Mouse (Mus musculus): ENCODE measurements around the gene Scin. TPM values are rescaled to one million over a fixed set of nuclear protein-coding genes. Genes with fewer than 3 reads are reported as not detected.

The Scin gene
- total RNA-seq, 1 experiment from 2014 or later, result not detected

DNA sequence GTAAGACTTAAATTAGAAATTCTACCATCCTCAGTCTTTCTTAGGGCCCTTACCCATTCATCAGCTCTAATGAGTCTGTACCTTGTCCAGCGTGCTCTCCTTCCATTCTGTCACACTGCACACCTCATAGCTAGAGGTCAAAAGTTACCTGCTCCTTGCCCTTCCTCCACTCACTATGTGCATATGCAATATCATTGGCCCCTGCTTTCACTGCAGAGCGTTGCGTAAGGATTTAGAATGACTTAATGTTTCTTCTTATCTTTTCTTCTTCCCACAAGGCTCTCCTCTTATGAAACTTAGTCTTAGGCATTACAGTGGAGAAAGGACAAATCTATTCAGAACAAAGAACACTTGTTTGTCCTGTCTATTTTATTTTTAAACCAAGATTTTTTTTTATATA is 20.0 kb downstream of the Scin start:
- ATAC-seq (ENCODE audit: extremely low read depth, insufficient number of reproducible peaks, low FRiP score, poor library complexity, severe bottlenecking), result no peak

DNA sequence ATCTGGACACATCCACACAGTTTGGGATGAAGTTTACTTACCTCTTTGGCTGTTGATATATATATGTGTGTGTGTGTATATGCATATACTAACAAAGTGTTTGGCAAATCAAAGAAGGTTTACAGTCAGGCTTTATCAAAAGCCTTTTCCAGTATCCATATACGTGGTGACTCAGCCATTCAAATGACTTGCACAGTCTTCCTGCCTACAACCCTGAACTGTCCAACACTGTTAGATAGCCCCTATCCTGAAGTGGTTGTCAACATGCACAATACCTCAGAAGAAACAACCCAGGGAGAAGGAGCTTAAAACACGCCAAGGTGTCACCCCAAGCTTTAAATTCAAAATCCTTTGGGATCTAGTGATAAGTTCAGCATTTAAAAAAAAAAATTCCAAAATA is 20.4 kb downstream of the Scin start:
- ATAC-seq (ENCODE audit: extremely low read depth, insufficient number of reproducible peaks, low FRiP score, poor library complexity, severe bottlenecking), result no peak

- ATAC-seq (ENCODE audit: extremely low read depth, insufficient number of reproducible peaks, low FRiP score, poor library complexity, severe bottlenecking), result no peak
These were observed 24.8 kb downstream of the Scin start for GRCm38 (mm10) chr12:40109227-40109626.

DNA sequence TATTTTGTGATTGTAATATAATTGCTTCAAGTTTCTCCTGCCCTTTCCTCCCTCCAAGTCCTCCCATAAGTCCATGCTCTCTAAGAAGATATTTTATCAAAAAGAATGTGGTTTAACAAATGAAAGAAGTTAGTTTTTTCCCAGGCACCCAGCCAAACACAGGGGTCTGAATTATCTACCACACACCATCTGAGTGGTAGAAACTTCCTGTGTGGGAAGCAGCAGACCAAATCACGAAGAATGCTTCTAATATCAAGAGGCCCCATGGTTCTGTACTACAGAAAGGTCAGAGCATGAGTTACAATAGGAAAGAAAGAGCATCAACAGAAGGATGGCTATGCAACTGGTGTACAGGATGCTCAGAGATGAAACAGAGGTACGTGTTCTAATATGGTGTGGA is 25.9 kb downstream of the Scin start:
- no peak for ATAC-seq (ENCODE audit: extremely low read depth, insufficient number of reproducible peaks, low FRiP score, poor library complexity, severe bottlenecking)

DNA sequence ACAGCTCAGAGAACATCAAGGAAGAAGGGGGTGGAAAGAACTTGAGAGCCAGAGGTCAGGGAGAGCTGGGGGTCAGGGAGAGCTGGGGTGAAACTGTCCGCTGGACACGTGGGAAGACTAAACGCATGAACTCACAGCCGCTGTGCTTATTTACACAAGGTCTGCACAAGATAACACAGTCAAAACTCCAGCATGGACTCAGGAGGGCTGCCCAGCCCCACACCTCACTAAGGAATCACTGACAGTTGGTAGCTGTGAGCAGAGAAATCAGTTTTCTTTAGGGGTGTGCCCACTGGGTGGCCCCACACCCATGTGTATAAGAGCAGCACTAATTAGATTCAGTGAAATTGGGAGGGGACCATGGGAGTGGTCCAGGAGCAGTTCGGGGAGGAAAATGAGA is 27.2 kb downstream of the Scin start:
- ATAC-seq (ENCODE audit: extremely low read depth, insufficient number of reproducible peaks, low FRiP score, poor library complexity, severe bottlenecking), result no peak

DNA sequence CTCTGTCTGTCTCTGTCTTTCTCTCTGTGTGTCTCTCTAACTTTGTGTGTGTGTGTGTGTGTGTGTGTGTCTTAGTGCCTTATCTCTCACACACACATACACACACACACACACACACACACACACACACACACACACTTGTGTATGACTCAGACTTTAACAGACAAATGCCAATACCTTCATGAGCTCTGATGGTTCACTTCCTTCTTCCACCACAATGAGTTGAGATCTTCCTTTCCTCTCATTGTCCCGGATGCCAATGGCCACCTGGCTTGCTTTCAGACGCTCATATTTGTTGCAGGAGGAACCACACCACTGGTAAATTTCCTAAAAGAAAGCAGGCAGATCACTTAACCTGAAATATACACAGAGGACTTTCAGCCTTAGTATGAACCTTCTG is 29.3 kb downstream of the Scin start:
- ATAC-seq (ENCODE audit: extremely low read depth, insufficient number of reproducible peaks, low FRiP score, poor library complexity, severe bottlenecking), result no peak

GRCm38 (mm10) chr12:40102359-40102758 is 31.7 kb downstream of the Scin start:
- ATAC-seq (ENCODE audit: extremely low read depth, insufficient number of reproducible peaks, low FRiP score, poor library complexity, severe bottlenecking), result no peak

- ATAC-seq (ENCODE audit: extremely low read depth, insufficient number of reproducible peaks, low FRiP score, poor library complexity, severe bottlenecking), result no peak
These were observed 34.6 kb downstream of the Scin start for GRCm38 (mm10) chr12:40099407-40099806.

DNA sequence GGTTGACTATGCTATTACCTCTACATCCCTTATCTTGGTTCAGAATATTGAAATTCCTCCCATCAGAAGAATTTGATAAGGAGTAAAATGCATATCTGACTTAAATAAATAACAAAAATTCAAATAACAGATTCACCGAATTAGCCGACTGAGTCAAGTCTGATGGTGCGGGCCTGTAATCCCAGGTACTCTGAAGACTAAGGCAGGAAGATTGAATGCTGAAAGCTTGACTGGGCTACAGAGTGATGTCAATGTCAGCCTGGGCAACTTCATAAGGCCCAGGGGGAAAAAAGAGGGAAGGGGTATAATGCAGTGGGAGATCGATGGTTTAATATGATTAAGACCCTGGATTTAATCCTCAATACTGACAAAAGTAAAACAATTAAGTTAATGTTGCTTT is 36.6 kb downstream of the Scin start:
- ATAC-seq (ENCODE audit: extremely low read depth, insufficient number of reproducible peaks, low FRiP score, poor library complexity, severe bottlenecking), result no peak

DNA sequence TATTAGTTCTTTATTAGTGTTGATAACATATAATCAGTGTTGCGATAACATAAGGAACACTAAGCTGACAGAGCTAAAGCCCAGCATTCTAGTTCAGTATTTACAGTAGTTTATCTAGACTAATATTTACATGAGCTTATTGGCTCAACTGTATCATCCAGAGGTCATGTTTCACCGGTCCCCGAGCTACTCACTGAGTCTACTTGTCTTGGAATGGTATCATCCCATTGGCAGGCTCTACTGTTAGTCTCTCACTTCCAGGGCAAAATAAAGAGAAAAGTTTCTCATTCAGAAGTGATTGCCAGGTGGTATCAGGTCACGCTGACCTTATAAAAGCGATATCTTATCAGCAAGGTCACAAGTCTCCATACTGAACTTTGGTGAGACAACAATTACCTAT is 37.0 kb downstream of the Scin start:
- no peak for ATAC-seq (ENCODE audit: extremely low read depth, insufficient number of reproducible peaks, low FRiP score, poor library complexity, severe bottlenecking)

DNA sequence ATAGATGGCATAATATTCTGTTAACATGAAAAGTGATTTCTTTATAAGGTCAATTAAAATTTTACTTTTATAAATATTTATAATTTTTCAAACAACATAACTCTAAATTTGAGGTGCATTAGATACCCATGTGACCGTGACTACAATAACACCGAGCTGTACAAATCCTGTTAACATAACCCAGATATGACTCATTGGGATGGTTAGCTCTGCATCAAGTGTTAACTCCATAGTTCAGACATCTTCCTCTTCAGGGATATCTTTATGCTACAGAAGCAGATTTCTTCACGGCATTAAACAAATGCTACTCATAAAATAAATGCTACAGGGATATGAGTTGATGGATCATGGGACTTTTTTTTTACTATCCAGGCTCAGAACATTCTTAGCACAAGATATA is 37.6 kb downstream of the Scin start:
- no peak for ATAC-seq (ENCODE audit: extremely low read depth, insufficient number of reproducible peaks, low FRiP score, poor library complexity, severe bottlenecking)

GRCm38 (mm10) chr12:40090017-40090416 is 44.0 kb downstream of the Scin start:
- no peak for ATAC-seq (ENCODE audit: extremely low read depth, insufficient number of reproducible peaks, low FRiP score, poor library complexity, severe bottlenecking)

DNA sequence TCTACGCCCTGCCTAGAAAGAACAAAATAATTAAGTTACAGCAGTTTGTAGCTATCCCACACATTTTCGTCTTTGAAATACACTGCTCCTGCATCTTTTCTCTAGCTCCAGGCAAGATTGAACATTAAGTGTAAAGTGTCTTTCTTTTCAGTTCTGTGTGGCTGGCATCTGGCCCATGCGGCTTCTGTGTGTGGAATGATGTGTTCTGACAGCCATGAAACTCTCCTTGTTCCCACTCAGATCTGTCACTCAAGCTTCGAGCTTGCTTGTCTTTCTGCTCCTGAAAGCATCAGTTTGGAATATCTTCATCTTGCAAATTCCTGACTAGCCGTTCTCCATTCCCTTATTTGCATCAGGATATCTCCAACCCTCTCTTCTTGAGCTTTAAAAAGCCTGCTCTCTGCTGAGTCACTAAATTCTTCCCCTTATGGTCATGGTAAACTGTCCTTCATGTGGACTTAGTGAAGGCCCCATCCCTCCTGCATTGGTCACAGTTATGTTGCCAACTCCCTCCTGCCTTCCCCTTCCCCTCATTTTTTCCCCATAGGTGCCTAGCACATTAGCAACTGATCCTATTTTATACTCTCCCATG is 48.2 kb downstream of the Scin start:
- no peak for ATAC-seq (ENCODE audit: extremely low read depth, insufficient number of reproducible peaks, low FRiP score, poor library complexity, severe bottlenecking)

- peak; percentile 78; the same call in 1 of the 2 replicates for ATAC-seq (ENCODE audit: extremely low read depth, insufficient number of reproducible peaks, low FRiP score, poor library complexity, severe bottlenecking)
These were observed 51.4 kb downstream of the Scin start for GRCm38 (mm10) chr12:40082453-40083238.

DNA sequence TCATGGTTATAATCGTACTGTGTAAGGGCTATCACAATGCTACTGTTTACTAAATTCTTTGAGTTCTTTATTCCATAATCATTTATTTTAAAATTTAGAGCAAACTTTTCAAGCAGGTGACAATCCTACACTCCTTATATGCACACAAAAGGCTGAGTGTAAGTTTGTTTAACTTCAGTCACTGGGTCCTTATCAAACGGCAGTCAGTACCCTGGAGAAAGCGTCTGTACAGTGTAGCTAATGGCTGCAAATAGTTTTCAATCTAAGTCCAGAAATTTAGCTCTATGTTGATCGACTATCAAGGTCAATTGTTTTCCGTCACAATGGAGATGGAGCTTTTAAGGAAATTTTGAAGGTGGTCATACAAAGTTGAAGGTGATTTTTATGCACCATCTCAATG is 52.0 kb downstream of the Scin start:
- ATAC-seq (ENCODE audit: extremely low read depth, insufficient number of reproducible peaks, low FRiP score, poor library complexity, severe bottlenecking), result no peak

DNA sequence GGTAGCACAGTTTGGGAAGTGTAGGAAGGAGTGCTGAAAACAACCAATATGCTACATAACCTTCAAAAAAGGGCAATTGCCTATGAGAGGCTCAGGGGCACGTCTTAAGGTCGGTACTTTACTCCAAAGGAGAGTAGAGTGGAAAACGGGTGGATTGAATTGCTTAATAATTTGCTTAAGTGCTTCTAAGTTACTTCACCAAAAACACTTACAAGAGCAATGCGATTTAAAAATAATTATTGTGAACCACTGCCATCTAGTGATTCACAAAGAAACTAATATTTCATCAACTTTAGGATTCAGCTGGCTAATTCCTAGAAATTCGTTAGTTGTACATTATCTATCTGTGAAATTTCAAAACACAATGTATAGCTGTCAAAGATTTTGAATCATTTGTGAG is 60.4 kb downstream of the Scin start:
- ATAC-seq (ENCODE audit: extremely low read depth, insufficient number of reproducible peaks, low FRiP score, poor library complexity, severe bottlenecking), result no peak

GRCm38 (mm10) chr12:40047024-40047423 is 87.0 kb downstream of the Scin start:
- ATAC-seq (ENCODE audit: extremely low read depth, insufficient number of reproducible peaks, low FRiP score, poor library complexity, severe bottlenecking), result no peak

GRCm38 (mm10) chr12:40043816-40044585 is 90.0 kb downstream of the Scin start:
- ATAC-seq (ENCODE audit: extremely low read depth, insufficient number of reproducible peaks, low FRiP score, poor library complexity, severe bottlenecking), result no peak

- ATAC-seq (ENCODE audit: extremely low read depth, insufficient number of reproducible peaks, low FRiP score, poor library complexity, severe bottlenecking), result peak; percentile 66
These were observed 94.0 kb downstream of the Scin start for GRCm38 (mm10) chr12:40040067-40040466.

GRCm38 (mm10) chr12:40037876-40038463 is 96.1 kb downstream of the Scin start, which contains the start of gene Arl4a:
TSS of gene Arl4a (minus strand) at chr12:40038025.
- peak; percentile 43 for ATAC-seq (ENCODE audit: extremely low read depth, insufficient number of reproducible peaks, low FRiP score, poor library complexity, severe bottlenecking)

Data from neutrophil, adult 5-6 weeks (primary cell).